Mouse (Mus musculus) retina, postnatal 1 day (tissue): ENCODE measurements at regions not wholly inside any gene's neighbourhood (a gene's known extent, or its start where the extent isn't known, plus 50 kb on each side); places are given as distances from the start of the nearest gene placed in this dataset.

ENCODE experiments used
- DNase-seq: peaks from one replicate; pipeline ENCODE4 v3.0.0-alpha.2; 2012

DNA sequence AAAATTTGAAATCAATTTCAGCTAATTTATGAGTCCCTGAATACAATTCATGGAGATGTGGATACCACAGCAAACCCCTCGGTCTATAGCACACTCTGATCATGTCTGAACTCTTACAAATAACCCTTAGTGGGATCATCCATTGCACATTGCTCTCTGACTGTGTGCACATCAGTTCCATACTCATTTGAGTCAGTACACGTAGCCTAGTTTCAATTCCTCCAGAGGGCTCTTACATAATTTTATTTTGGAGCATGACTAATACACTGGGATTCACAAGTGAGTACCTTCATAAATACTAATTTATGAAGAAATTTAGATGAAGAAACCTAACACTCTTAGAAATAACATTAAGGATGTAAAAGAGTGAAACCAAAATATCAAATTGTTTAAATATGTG lies 978.3 kb downstream of the Pdha2 start:
- no peak for DNase-seq

DNA sequence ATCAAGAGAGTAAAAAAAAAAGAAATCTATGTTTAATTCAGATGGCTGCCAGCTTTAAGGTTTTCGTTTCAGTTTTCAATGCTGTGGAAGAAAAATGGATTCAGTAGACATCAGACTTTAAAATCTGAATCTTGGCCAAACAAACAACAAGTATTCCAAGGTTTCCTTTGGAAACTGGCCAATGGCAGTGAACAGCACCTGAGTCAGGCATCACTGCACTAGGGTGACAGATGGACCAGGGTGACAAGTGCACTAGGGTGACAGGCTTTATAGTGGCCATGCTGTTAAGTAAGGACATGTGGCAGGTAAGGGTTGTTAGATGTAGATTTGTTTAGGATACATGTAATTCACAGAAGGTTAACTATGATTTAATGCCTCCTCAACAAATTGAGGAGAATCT lies 972.9 kb downstream of the Pdha2 start:
- DNase-seq, result no peak
